Mouse (Mus musculus) midbrain, postnatal 0 days (tissue): ENCODE results near the gene Nol4l. TPM values are rescaled to one million over a fixed set of nuclear protein-coding genes. Genes with fewer than 3 reads are reported as not detected.

ENCODE experiments used
- ATAC-seq: fragments of 200-750 bp; cut with Nextera tagmentation; 2 replicates; pipeline ENCODE4 v1.8.0; 2017; ENCODE audit warnings: moderate number of reproducible peaks, mild to moderate bottlenecking, moderate TSS enrichment, moderate library complexity; ENCODE audit not compliant: low FRiP score
- DNase-seq: peaks from one replicate; pipeline ENCODE4 v3.0.0-alpha.2; 2015; ENCODE audit warnings: low spot score
- H3K27ac ChIP-seq: fragments of 300-500 bp; sonication (generic); 2 replicates; pipeline ENCODE4 v1.5.1; 2014; ENCODE audit warnings: low read depth, mild to moderate bottlenecking, low read length, mixed read lengths
- H3K27me3 ChIP-seq: fragments of 300-500 bp; sonication (generic); 2 replicates; pipeline ENCODE4 v1.6.1; 2014; ENCODE audit warnings: low read length, control low read depth, mixed read lengths; ENCODE audit not compliant: insufficient read depth
- H3K36me3 ChIP-seq: fragments of 300-500 bp; sonication (generic); 2 replicates; pipeline ENCODE4 v1.6.1; 2014; ENCODE audit warnings: low read length, control low read depth, mixed read lengths; ENCODE audit not compliant: insufficient read depth
- H3K4me1 ChIP-seq: fragments of 300-500 bp; sonication (generic); 2 replicates; pipeline ENCODE4 v1.6.1; 2014; ENCODE audit warnings: mild to moderate bottlenecking, control low read depth, antibody characterized with exemption, low read length, mixed read lengths; ENCODE audit not compliant: insufficient read depth
- H3K4me2 ChIP-seq: fragments of 300-500 bp; sonication (generic); 2 replicates; pipeline ENCODE4 v1.6.1; 2014; ENCODE audit warnings: low read depth, mild to moderate bottlenecking, low read length, mixed read lengths; ENCODE audit not compliant: poor library complexity, severe bottlenecking
- H3K4me3 ChIP-seq: fragments of 300-500 bp; sonication (generic); 2 replicates; pipeline ENCODE4 v1.5.1; 2014; ENCODE audit warnings: low read depth, mild to moderate bottlenecking, low read length, moderate library complexity
- H3K9ac ChIP-seq: fragments of 300-500 bp; sonication (generic); replicated peaks from 2 replicates; pipeline ENCODE4 v1.6.1; 2014; ENCODE audit warnings: mild to moderate bottlenecking, low read length, moderate library complexity, mixed read lengths; ENCODE audit not compliant: poor library complexity, severe bottlenecking
- H3K9me3 ChIP-seq: fragments of 300-500 bp; sonication (generic); 2 replicates; pipeline ENCODE4 v1.6.1; 2016; ENCODE audit warnings: low read length, control low read depth
- CTCF ChIP-seq: IDR thresholded peaks from 2 replicates; pipeline ENCODE4 v1.5.1; 2016; ENCODE audit warnings: antibody characterized with exemption, mild to moderate bottlenecking
- WGBS: fragments of 180-500 bp; shearing (Covaris S2); extraction: QIAGEN DNeasy Blood & Tissue Kit; methylation state at CpG from one replicate; pipeline ENCODE4 v1.1.7; 2014; 5-methylcytosine and 5-hydroxymethylcytosine counted together
- polyA plus RNA-seq: library from polyadenylated mRNA; unstranded; fragments of >200 nt; fragmentation: Nextera tagmentation; extraction: Ambion mirVana; gene quantifications from 2 replicates; pipeline ENCODE4 v1.2.1, GENCODE M21; 2015
- total RNA-seq: library from RNA; depleted of rRNA; stranded (reverse); fragments of >200 nt; gene quantifications from 2 replicates; pipeline ENCODE4 v1.2.3, GENCODE M21; 2014

Gene Nol4l
- total and polyA plus RNA-seq, 2 experiments from 2014 or later = 26.4 to 97.7 TPM

- DNase-seq (no peak), ATAC-seq (0 out of 2 replicates have a peak, but pooled peaks have one; percentile 35)
- Histone ChIP-seq H3K4me1 (no peaks in the 10 kb centered on the region), H3K4me3 (no peak overlapping the region), H3K4me2 (no peak overlapping the region), H3K9me3 (no peaks in the 10 kb centered on the region), H3K27ac (peak overlapping the region; percentile 12; the same call in 1 of the 2 replicates), H3K27me3 (no peaks in the 10 kb centered on the region), H3K36me3 (peaks cover 17% of the 10 kb centered on the region), H3K9ac (peak overlapping the region; percentile 33)
- 48% methylated on average over 4 of the region's 4 CpGs for WGBS
- TF ChIP-seq CTCF = no peak
Observed at GRCm38 (mm10) chr2:153469764-153470163, 60.0 kb downstream of the Nol4l start.

GRCm38 (mm10) chr2:153469317-153469716 lies 60.5 kb downstream of the Nol4l start:
- H3K27me3 ChIP-seq = no peaks in the 10 kb centered on the region
- peak overlapping the region; percentile 33 for H3K9ac ChIP-seq
- DNase-seq (no peak), ATAC-seq (no peak)
- H3K36me3 ChIP-seq = peaks cover 22% of the 10 kb centered on the region
- H3K9me3 ChIP-seq = no peaks in the 10 kb centered on the region
- no peaks in the 10 kb centered on the region for H3K4me1 ChIP-seq
- 44% methylated on average over 2 of the region's 2 CpGs for WGBS
- no peak overlapping the region for H3K27ac ChIP-seq
- H3K4me2 ChIP-seq = no peak overlapping the region
- H3K4me3 ChIP-seq = no peak overlapping the region
- TF ChIP-seq CTCF = no peak

- no peak overlapping the region for H3K4me3 ChIP-seq
- H3K4me2 ChIP-seq = no peak overlapping the region
- H3K9ac ChIP-seq = no peak overlapping the region
- 89% methylated on average over 1 of the region's 1 CpGs for WGBS
- no peaks in the 10 kb centered on the region for H3K27me3 ChIP-seq
- DNase-seq (no peak), ATAC-seq (no peak)
- H3K27ac ChIP-seq = no peak overlapping the region
- no peaks in the 10 kb centered on the region for H3K9me3 ChIP-seq
- H3K36me3 ChIP-seq = peaks cover 29% of the 10 kb centered on the region
- H3K4me1 ChIP-seq = no peaks in the 10 kb centered on the region
- TF ChIP-seq CTCF = no peak
Observed at GRCm38 (mm10) chr2:153467372-153467771, 62.4 kb downstream of the Nol4l start.

GRCm38 (mm10) chr2:153463257-153463656 lies 66.5 kb downstream of the Nol4l start:
- H3K9ac ChIP-seq = no peak overlapping the region
- peaks cover 20% of the 10 kb centered on the region for H3K36me3 ChIP-seq
- H3K27ac ChIP-seq = no peak overlapping the region
- H3K9me3 ChIP-seq = no peaks in the 10 kb centered on the region
- DNase-seq (peak; percentile 50), ATAC-seq (no peak)
- no peak overlapping the region for H3K4me3 ChIP-seq
- TF ChIP-seq CTCF = peak; percentile 59
- 83% methylated on average over 3 of the region's 3 CpGs for WGBS
- no peaks in the 10 kb centered on the region for H3K4me1 ChIP-seq
- H3K4me2 ChIP-seq = no peak overlapping the region
- no peaks in the 10 kb centered on the region for H3K27me3 ChIP-seq

GRCm38 (mm10) chr2:153458022-153458441 lies 71.7 kb downstream of the Nol4l start:
- H3K27ac ChIP-seq = no peak overlapping the region
- no peaks in the 10 kb centered on the region; the same call in 1 of the 2 replicates for H3K36me3 ChIP-seq
- H3K27me3 ChIP-seq = no peaks in the 10 kb centered on the region
- TF ChIP-seq CTCF = no peak
- H3K9me3 ChIP-seq = no peaks in the 10 kb centered on the region
- H3K9ac ChIP-seq = no peak overlapping the region
- H3K4me3 ChIP-seq = no peak overlapping the region
- no peak overlapping the region for H3K4me2 ChIP-seq
- ATAC-seq (no peak), DNase-seq (no peak)
- no peaks in the 10 kb centered on the region for H3K4me1 ChIP-seq
- WGBS = 52% methylated on average over 3 of the region's 3 CpGs

GRCm38 (mm10) chr2:153457467-153457866 lies 72.3 kb downstream of the Nol4l start:
- Histone ChIP-seq H3K27ac (no peak overlapping the region), H3K27me3 (no peaks in the 10 kb centered on the region), H3K9me3 (no peaks in the 10 kb centered on the region), H3K4me3 (no peak overlapping the region), H3K36me3 (no peaks in the 10 kb centered on the region; the same call in 1 of the 2 replicates), H3K4me2 (no peak overlapping the region), H3K9ac (no peak overlapping the region), H3K4me1 (no peaks in the 10 kb centered on the region)
- DNase-seq = no peak
- no peak for TF ChIP-seq CTCF
- 43% methylated on average over 4 of the region's 4 CpGs for WGBS
- no peak for ATAC-seq
